Mouse (Mus musculus) gastrocnemius, adult 2 months (tissue): ENCODE data around the gene Prkn. TPM values are rescaled to one million over a fixed set of nuclear protein-coding genes. Genes with fewer than 3 reads are reported as not detected.

Experiments used
- DNase-seq: peaks from one replicate; pipeline ENCODE4 v3.0.0; 2022
- H3K27ac ChIP-seq: fragments of 200-600 bp; 2 replicates; pipeline ENCODE4 v1.8.1; 2022; ENCODE audit warnings: mild to moderate bottlenecking
- H3K4me3 ChIP-seq: fragments of 200-600 bp; 2 replicates; pipeline ENCODE4 v1.8.1; 2022; ENCODE audit warnings: mild to moderate bottlenecking, moderate library complexity
- CTCF ChIP-seq: fragments of 200-600 bp; IDR thresholded peaks from 2 replicates; pipeline ENCODE4 v1.8.1; 2022; ENCODE audit warnings: antibody characterized with exemption, mild to moderate bottlenecking, moderate library complexity
- intact Hi-C: fragments of 180-260 bp; cut with DNase I; formaldehyde crosslinking; loops from one replicate; pipeline ENCODE4 v1.15.1; 2025
- total RNA-seq, 2 experiments: library from RNA; stranded (reverse); gene quantifications; 2 replicates each; pipeline ENCODE4 v1.2.3; 2021

Prkn gene
- total RNA-seq, 2 experiments from 2014 or later = 18.4 to 24.7 TPM

GRCm38 (mm10) chr17:11820757-11821156 is 980.6 kb downstream of the Prkn start:
- H3K4me3 ChIP-seq = no peak overlapping the region
- no peak for DNase-seq
- H3K27ac ChIP-seq = no peak overlapping the region
- intact Hi-C loops = no loop called here
- TF ChIP-seq CTCF = no peak

- no peak overlapping the region for H3K4me3 ChIP-seq
- no peak for DNase-seq
- H3K27ac ChIP-seq = no peak overlapping the region
- intact Hi-C loops = no loop called here
- TF ChIP-seq CTCF = no peak
Measured at GRCm38 (mm10) chr17:11829501-11829900, 989.3 kb downstream of the Prkn start.

- intact Hi-C loops = no loop called here
- no peak for TF ChIP-seq CTCF
- DNase-seq = no peak
- no peak overlapping the region for H3K4me3 ChIP-seq
- H3K27ac ChIP-seq = no peak overlapping the region
Measured at GRCm38 (mm10) chr17:11837121-11837520, 996.9 kb downstream of the Prkn start.

GRCm38 (mm10) chr17:11844436-11844835 is 1004.3 kb downstream of the Prkn start:
- DNase-seq = no peak
- intact Hi-C loops = no loop called here
- Histone ChIP-seq H3K4me3 (no peak overlapping the region), H3K27ac (no peak overlapping the region)
- TF ChIP-seq CTCF = no peak

GRCm38 (mm10) chr17:11844989-11845388 is 1004.8 kb downstream of the Prkn start:
- no peak for DNase-seq
- no peak for TF ChIP-seq CTCF
- Histone ChIP-seq H3K4me3 (no peak overlapping the region), H3K27ac (no peak overlapping the region)
- intact Hi-C loops = no loop called here

- intact Hi-C loops = no loop called here
- Histone ChIP-seq H3K4me3 (no peak overlapping the region), H3K27ac (no peak overlapping the region)
- no peak for TF ChIP-seq CTCF
- DNase-seq = no peak
Measured at GRCm38 (mm10) chr17:11845506-11845905, 1005.3 kb downstream of the Prkn start.

GRCm38 (mm10) chr17:11854571-11854970 is 1014.4 kb downstream of the Prkn start:
- TF ChIP-seq CTCF = no peak
- intact Hi-C loops = no loop called here
- no peak for DNase-seq
- H3K27ac ChIP-seq = no peak overlapping the region
- H3K4me3 ChIP-seq = no peak overlapping the region

GRCm38 (mm10) chr17:11858772-11859405 is 1018.7 kb downstream of the Prkn start:
- H3K27ac ChIP-seq = no peak overlapping the region
- TF ChIP-seq CTCF = no peak
- no peak for DNase-seq
- H3K4me3 ChIP-seq = no peak overlapping the region
- intact Hi-C loops = no loop called here

GRCm38 (mm10) chr17:11861178-11861577 is 1021.0 kb downstream of the Prkn start:
- intact Hi-C loops = no loop called here
- Histone ChIP-seq H3K4me3 (no peak overlapping the region), H3K27ac (no peak overlapping the region)
- DNase-seq = no peak
- no peak for TF ChIP-seq CTCF

- no peak overlapping the region for H3K27ac ChIP-seq
- intact Hi-C loops = no loop called here
- TF ChIP-seq CTCF = no peak
Measured at GRCm38 (mm10) chr17:11862360-11862759, 1022.2 kb downstream of the Prkn start.

GRCm38 (mm10) chr17:11863017-11863416 is 1022.8 kb downstream of the Prkn start:
- DNase-seq = no peak
- intact Hi-C loops = no loop called here
- Histone ChIP-seq H3K27ac (no peak overlapping the region), H3K4me3 (no peak overlapping the region)
- TF ChIP-seq CTCF = no peak

More at GRCm38 (mm10) chr17:11862360-11862759, 1022.2 kb downstream of the Prkn start:
- no peak overlapping the region for H3K4me3 ChIP-seq
- no peak for DNase-seq

GRCm38 (mm10) chr17:11866231-11866630 is 1026.0 kb downstream of the Prkn start:
- Histone ChIP-seq H3K27ac (no peak overlapping the region), H3K4me3 (no peak overlapping the region)
- intact Hi-C loops = no loop called here
- TF ChIP-seq CTCF = no peak
- DNase-seq = no peak

GRCm38 (mm10) chr17:11867334-11868095 is 1027.3 kb downstream of the Prkn start:
- DNase-seq = no peak
- Histone ChIP-seq H3K4me3 (no peak overlapping the region), H3K27ac (no peak overlapping the region)
- intact Hi-C loops = no loop called here
- TF ChIP-seq CTCF = no peak

- Histone ChIP-seq H3K4me3 (no peak overlapping the region), H3K27ac (no peak overlapping the region)
- DNase-seq = no peak
- intact Hi-C loops = no loop called here
- no peak for TF ChIP-seq CTCF
Measured at GRCm38 (mm10) chr17:11870546-11870945, 1030.4 kb downstream of the Prkn start.
